Mouse (Mus musculus) cerebellum, postnatal 36 days (tissue): Measurements from ENCODE around the gene Btrc.
A peak's percentile ranks its signal among the peaks of the same experiment; 100 is the strongest.
"Not testable (repeated sequence)": the region's sequence is repeated elsewhere in the genome, so short reads cannot be mapped to it uniquely, and the experiment has no call there.

ENCODE experiments used
- DNase-seq, 2 experiments: peaks; one replicate each; pipeline ENCODE4 v3.0.0; 2021 to 2022; ENCODE audit warnings: mixed read lengths in 2 of 2

The Btrc gene

DNA sequence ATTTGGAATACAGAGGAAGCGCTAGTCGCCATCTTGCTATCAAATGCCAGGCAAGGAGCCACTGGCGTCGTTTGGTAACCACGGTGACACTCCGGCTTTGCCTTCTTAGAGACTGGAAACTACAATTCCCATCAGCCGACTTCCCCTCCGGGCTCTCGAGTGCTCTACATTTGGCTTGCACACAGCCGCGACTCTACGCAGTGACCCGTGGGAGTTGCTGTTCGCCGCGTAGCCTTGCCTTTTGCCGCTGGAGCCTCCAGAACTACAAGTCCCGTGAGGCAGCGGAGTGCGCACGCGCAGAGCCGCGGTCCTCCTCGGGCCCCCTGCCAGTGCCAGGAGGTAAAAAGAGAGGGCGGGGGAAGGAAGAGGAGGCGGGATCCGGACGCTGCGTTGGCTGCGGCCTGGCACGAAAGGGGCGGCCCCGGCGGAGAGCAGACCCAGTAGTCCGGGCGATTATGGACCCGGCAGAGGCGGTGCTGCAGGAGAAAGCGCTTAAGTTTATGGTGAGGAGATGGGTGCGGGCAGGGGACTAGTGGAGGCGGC, at the start of gene Btrc:
TSS of gene Btrc (plus strand) at position 351 of the 543 bp plus-strand sequence.
- DNase-seq = peak; percentile 100

DNA sequence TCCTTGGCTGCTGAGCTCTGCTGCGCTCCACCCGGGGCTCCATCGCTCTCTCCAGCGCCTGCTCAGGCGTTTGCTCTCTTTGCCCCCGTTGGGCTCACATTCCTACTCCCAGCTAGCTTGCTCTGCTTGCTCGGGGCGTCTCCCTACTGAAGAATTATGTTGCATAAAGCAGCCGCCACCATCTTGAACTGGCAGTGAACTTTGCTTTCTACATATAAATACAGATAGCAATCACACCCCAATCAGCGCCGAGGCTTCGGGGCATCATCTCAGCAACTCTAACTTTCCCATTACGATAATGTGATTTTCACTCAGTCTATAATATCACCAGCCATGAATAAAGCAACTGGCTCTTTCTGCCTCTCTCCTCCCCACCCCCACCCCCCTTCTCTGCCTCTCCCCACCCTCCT, 46.1 kb upstream of the Btrc start:
- DNase-seq = no peak

DNA sequence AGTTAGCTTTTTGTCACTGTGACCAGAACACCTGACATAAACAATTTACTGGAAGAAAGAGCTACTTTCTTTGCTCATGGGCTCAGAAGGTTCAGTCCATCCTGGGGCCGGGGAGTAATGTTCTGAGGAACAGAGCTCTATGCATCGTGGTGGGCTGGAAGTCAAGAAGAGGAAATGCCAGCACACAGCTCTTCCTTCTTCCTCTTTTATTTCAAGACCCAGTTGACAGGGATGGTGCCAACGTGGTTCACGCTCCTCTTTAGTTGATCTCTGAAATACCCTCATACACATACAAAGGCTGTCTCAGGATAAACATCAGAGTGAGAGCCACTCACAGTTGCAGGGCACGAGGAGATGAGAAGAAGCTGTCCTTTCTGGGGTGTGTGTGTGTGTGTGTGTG, 42.5 kb upstream of the Btrc start:
- DNase-seq = no peak

DNA sequence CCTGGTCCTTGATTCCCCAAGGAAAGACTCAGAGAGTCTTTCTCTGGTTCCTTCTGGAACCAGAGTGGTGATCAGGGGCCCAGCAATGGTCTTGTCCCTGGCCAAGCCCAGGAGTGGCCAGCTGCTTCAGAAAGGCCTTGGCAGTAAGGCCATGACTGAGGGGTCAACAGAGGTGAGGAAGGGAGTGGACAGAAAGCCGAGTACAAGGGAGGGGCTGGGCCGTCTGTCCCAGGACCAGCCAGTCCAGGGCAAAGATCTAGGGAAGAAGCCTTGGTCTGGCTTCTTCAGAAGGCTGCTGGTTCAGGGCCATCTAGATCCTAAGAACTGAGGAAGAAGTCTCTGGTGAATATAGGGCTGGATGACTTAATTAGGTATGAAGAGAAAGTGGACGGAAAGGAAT, 34.5 kb upstream of the Btrc start:
- no peak for DNase-seq

DNA sequence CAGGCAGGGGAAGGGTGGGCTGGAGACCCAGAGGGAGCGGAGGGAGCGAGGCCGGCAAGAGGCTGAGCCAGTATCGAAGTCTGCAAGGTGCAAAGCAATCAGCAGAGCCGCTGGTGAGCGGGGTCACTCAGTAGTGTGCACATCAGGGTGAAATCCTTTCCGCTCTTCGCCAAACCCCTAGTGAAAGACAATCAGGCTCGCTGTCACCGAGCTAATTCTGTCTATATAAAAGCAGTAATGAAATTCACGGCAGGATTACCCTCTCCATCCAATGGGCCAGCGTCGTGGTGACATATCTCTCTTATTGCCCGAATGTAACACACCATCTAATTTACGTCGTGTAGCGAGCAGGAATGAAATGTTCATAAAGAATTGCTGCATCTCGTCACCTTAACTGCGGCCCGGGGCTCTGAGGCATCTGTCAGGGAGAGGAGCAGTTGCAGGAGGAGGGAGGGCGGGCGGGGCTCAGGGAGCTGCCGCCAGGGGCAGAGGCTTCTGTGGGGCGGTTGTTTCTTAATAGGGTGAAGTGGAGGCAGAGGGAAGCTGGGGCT, 33.7 kb upstream of the Btrc start:
- DNase-seq = no peak

DNA sequence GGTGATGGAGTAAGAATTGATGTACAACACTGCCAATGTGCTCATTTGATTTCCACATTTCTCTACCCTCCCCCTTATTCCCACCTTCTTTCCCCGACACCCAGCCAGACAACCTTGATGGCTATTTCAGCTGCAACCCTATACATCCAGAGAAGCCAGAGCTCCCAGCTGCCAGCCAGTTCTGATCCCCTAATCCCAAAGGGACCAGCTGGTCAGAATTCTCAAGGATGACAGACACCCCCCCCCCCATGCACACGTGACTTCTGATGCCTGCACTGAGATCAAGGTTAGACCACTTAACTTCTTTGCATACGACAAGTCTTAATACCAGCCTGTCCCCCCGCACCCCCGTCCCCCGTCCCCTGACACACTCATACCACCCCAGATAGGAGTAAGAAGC, 26.8 kb upstream of the Btrc start:
- DNase-seq = no peak

DNA sequence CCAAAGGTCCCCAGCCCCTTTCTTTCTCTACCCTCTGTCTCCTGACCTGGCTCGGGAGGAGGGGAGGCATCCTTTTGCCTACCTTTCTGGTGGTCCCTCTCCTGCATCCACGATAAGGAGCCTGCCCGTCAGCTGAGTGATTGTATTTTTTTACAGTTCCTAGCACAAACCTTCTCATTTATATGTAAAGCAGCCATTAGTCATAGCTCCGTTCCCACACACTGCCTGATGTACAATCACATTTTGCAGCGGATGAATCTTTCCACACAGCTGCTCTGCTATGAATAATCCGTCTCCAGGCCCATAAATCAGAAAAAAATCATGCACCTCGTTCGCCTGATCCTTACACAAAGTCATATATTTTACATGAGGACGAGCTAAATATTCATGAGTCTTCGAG, 25.4 kb upstream of the Btrc start:
- no peak for DNase-seq

DNA sequence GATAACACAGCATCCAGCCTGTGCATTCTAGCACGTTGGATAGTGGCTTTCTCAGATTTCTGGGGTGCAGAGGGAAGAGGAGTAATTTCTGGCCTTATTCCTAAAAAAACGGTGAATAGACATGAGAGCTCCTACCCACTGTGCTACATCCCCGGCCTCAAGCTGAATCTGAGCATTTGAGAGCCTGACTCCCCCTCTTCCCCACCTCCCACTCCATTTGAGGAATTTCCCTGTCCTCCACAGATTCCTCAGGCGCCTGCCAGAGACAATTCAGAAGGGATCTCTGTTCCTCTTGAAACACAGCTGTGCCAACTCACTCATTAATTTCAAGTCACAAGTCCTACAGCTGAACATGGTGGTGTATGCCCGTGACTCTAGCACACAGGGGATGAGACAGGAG, 19.6 kb upstream of the Btrc start:
- DNase-seq = no peak

DNA sequence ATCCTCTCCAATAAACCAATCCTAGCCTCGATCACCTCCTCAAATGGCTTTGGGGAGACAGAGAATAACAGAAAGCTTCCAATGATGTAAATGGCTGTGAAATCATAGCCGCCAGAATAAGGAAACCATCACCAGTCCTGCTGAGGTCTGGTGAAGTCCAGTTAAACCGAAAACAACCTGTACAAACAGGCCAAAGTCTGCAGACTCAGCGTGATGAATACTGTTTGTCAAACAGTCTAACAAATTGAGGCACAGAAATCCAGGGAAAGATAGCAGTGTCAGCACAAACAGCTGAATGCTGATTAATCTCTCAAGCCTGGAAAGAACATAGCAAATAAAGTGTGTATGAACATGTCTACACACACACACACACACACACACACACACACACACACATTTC, 15.3 kb upstream of the Btrc start:
- no peak for DNase-seq

DNA sequence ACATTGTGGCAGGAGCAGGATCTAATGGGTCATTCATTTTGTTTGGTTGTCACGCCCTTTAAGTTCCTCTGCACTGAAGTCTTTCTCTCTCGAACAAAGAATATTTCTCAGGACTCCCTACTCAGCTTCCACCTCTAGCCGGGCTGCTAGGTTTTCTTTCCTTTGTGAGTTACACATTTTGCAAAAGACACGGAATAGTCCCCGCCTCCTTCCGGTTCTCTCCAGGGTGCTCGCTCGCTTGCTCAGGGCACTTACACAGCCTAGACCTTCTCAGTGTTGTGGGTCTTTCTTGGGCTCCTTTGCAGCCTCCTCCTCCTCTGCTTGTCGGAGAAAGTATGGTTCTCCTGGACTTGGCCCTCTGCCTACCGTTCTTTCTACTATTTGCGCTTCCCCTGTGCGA, 13.1 kb upstream of the Btrc start:
- no peak for DNase-seq

DNA sequence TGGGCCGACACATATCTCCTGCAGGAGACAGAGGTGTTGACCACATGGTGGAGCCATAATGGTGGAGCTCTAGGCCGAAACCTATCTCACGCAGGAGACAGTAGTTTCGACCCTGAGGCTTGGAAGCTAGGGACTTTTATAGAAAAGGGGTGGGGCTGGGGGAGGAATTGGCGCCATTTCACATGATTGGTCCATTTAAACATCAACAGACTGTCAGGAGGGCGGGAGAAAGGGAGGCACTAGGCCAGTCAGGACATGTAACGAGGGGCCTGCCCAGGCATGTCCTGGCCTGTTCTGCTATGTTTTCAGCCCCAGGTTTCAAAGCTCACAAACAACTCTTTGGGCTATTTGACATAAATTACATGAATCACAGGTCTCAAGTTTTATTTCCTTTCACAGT, 10.8 kb upstream of the Btrc start:
- DNase-seq = not testable (repeated sequence)

DNA sequence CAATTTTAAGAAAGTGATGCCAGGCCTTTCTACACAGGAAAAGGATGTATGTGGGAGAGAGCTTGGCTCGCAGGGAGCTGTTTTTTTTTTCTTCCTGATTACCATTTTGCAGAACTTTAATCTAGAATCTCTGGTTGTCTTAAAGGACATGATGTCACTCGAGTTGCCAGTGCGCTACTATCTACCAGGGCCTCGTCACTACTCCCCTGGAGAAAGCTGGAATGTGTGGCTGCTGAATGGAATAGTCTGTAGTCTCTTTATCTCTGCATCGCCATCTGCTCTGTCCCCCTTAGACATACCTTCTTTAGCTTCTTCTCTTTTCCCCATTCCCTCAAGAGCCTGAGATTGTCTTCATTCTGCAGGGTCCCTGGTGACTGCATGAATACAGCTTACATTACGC, 7.9 kb upstream of the Btrc start:
- no peak for DNase-seq

DNA sequence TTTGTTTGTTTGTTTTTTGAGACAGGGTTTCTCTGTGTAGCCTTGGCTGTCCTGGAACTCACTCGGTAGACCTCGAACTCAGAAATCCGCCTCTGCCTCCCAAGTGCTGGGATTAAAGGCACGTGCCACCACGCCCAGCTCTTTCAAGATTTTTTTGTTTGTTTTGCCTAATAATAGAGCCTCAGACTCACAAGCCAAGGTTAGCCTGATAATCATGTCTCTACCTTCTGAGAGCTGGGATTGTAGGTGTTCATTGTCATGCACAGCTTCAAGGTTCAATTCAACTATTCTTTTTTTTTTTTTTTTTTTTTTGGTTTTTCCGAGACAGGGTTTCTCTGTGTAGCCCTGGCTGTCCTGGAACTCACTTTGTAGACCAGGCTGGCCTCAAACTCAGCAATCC, 6.7 kb upstream of the Btrc start:
- not testable (repeated sequence) for DNase-seq

DNA sequence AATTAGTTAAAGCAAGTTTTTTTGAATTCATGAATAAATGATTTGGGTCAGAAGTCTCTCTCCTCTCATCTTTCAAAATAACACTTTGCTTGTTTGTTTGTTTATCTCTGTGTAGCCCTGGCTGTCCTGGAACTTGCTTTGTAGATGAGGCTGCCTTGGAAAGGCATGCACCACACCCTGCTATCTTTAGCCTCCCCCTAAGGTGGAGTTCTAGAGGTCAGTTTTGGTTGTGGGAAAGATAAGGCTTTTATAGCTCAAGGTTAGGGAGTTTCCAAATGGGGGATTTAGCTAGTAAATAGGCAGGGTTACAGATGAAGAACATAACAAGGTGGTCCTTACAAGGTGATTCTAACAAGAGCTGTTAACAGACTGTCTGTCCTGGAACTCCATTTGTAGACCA, 3.0 kb upstream of the Btrc start:
- DNase-seq = no peak

DNA sequence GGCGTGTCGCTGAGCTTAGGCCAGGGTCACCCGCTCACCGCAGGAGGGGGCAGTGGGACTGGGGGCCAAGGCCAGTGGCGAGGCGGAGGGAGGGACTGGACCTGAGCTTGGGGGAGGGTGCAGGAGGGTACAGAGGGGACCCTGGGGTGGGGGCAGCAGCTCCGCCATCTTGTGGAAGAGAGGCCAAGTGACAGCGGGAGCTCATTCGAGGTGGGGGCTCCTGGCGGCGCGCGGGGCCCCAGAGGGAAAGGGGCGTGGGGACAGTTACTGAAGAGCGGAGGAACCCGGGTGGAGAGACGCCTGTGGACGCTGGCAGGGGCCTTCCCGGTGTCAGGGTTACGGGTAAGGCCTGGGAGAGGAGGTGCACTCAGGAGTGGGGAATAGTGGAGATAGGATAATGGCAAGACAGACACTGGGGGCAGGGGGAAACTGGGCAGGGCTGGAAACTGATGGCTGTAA, 428 bp downstream of the Btrc start:
- no peak for DNase-seq

DNA sequence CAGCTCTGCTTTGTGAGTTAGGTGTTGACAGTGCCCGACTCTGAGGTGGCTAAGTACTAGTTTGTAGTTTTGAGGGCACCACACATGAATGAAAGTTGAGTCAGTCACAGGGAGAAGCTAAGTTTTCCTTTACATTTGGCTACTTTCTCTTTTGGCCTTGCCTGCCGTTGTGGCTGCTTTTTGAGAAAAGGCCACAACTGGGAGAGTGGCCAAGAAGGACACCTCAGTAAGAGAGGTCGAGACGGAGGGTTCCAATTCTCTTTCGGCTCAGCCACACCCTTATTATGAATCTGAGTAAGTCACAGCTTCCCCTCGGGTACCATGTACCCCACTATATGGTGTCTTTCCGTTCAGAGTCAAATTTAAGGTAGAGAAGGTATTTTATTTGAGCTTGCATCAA, 3.1 kb downstream of the Btrc start:
- no peak for DNase-seq

DNA sequence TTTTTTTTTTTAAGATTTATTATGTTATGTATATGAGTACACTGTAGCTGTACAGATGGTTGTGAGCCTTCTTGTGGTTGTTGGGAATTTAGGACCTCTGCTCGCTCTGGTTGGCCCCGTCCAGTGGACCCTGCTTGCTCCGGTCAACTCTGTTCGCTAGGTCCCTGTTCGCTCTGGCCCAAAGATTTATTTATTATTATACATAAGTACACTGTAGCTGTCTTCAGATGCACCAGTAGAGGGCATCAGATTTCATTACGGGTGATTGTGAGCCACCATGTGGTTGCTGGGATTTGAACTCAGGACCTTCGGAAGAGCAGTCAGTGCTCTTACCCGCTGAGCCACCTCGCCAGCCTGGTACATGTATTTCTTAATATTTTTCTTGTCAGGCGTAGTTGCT, 21.3 kb downstream of the Btrc start:
- not testable (repeated sequence) for DNase-seq

DNA sequence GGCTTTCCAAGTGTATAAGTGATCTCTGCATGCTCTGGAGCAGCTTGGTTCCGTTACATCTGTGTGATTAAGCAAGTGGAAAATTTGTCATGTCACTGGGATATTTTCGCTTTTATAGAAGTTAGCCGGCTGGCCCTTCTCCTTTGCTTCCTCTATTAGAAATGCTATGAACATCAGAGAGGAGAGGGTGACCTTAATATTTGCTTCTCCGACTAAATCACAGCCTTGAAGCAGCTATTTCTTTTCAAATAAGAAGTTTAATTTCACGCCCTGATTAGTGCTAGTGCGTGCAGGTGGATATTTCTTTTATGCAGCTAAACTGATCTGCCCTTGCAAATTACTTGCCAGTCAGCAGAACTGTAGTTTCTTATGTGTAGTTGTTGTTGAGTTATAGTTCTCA, 25.0 kb downstream of the Btrc start:
- DNase-seq = no peak

DNA sequence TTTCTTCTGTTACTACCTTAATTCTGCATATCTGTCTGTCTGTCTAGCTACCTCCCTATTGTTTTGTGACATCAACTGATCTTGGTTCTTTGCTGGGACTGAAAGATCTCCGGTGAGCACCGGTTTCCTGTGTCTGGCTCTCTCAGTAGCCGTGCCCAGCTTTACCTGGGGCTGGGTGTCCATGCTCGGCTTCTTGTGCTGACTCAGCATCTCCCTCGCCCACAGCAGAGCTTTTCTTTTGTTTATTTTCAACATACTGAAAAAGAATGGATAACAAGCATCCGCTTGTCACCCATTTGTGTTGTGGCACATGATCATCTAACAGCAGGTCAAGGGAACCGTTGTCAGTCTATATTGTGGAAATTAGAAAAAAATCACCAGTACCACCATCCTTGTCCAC, 30.5 kb downstream of the Btrc start:
- no peak for DNase-seq

DNA sequence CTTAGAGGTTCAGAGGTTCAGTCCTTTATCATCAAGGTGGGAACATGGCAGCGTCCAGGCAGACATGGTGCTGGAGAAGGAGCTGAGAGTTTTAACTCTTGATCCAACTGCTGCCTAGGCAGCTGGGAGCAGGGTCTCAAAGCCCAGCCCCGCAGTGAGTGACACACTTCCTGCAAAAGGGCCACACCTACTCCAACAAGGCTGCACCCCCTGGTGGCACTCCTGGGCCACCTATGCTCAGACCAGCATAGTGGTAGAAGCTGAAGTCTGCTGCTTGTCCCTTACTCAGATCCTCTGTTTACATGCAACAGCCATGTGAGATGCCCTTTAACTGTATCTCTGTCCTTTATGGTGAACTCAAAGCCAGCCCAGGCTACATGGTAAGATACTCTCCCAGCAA, 47.5 kb downstream of the Btrc start:
- DNase-seq = no peak

DNA sequence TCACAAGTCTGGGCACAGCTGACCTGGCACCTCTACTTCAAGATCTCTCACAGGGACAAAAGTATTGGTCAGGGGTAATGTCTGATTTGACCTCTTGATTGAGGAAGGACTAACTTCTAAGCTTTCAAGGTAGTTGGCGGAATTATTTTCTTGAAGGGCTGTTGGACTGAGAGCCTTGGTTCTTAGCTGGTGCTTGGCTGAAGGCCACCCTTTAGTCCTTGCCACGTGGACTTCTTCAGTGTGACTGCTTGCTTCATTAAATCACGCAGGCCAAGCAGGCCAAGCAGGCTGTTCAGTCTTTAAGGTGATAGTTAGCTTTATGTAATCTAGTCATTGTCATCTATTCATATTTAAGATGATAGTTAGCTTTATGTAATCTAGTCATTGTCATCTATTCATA, 49.2 kb downstream of the Btrc start:
- peak in 1 of 2 experiments; percentile 21 for DNase-seq

DNA sequence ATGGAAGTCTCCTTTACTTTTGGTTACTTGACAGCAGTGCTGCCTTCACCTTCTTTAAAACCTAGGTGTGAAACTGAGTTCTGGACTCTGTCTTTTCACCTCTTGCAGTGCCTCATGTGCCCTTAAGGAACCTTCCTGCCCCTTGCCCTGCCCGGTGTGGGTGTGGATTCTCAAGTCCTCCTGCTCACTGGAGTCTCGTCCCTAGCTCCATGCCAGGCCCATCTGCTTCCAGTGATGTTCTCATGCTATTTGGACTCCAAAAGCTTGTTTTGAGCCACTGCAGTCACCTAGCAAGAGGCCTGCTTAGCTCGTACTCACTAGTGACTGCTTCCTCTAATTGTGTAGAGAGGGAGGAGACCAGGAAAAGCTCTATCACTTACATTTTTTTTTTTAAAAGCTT, 50.4 kb downstream of the Btrc start:
- DNase-seq = peak; percentile 41 to 44

DNA sequence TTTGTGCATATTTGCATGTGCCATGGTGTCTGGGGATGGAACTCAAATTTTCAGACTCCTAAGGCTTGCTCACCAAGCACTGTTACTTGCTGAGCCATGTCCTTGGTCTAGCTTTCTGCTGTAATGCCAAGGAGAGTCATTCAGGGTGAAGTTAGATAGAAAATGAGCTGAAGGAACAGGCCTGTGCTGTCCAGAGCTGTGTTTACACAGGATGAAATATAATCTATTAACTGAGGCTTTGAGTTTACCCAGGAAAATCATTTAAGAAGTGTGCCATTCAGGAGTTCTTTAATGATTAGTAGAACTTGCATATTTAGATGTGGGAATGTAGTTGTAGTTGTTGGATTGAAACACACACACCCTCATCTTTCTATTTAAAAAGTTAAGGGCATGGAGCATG, 54.1 kb downstream of the Btrc start:
- DNase-seq = no peak

DNA sequence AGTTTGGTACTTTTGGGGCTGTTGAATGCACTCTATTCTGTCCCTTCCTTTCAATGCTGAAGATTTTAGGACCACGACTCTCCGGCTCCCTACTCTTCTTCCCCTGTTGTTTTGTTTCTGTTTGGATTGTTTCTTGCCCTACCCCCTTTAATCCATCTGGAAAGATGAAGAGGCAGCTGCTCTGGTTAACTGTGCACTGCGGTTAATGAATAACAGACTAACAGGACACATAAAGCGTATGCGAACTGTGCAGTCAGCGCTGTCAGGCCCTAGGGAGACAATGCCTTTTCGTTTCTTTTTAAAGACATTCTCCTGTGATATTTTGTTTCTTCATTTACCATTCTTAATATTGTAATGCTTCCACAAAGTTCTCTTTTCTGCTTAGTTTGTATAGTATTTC, 58.7 kb downstream of the Btrc start:
- no peak for DNase-seq

DNA sequence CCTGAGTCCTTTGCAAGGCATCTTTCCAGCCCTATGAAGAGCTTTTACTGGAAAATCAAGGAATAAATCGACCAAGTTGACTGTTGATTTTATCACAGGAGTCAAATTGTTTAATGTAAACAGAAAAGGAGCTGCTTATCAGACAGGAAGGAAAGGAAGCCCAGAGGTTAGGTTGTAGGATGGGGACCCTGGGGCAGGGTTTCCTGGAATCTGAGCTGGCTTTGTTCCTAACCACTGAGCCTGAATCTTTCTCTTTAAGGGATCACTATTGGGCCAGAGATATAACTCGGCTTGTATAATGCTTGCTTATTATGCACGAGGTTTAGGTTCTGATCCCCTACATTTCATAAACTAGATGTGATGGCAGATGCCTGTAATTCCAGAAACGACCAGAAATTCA, 64.6 kb downstream of the Btrc start:
- DNase-seq = no peak
